Mouse (Mus musculus) small intestine, adult 2 months (tissue): ENCODE results near the gene Fam227a. TPM values are rescaled to one million over a fixed set of nuclear protein-coding genes. Genes with fewer than 3 reads are reported as not detected.

Experiments
- H3K27ac ChIP-seq: fragments of 200-500 bp; 2 replicates; pipeline ENCODE4 v1.5.1; 2012; ENCODE audit warnings: low read depth, low read length, control low read depth, inconsistent platforms; ENCODE audit not compliant: insufficient read depth
- H3K27me3 ChIP-seq: fragments of 200-500 bp; 2 replicates; pipeline ENCODE4 v1.6.1; 2012; ENCODE audit warnings: mild to moderate bottlenecking, moderate library complexity, low read length, inconsistent platforms; ENCODE audit not compliant: control insufficient read depth, insufficient read depth
- H3K36me3 ChIP-seq: fragments of 200-500 bp; 2 replicates; pipeline ENCODE4 v1.6.1; 2012; ENCODE audit warnings: mild to moderate bottlenecking, low read length, control low read depth, inconsistent platforms; ENCODE audit not compliant: control insufficient read depth, insufficient read depth
- H3K4me1 ChIP-seq: fragments of 200-500 bp; 2 replicates; pipeline ENCODE4 v1.6.1; 2012; ENCODE audit warnings: low read length, inconsistent platforms, mixed read lengths; ENCODE audit not compliant: control insufficient read depth, insufficient read depth, insufficient read length
- H3K4me3 ChIP-seq: fragments of 200-500 bp; 2 replicates; pipeline ENCODE4 v1.5.1; 2012; ENCODE audit warnings: low read depth, mild to moderate bottlenecking, control low read depth, inconsistent platforms, low read length, moderate library complexity
- CTCF ChIP-seq: fragments of 200-500 bp; IDR thresholded peaks from 2 replicates; pipeline ENCODE4 v1.5.1; 2012; ENCODE audit warnings: low read depth, mild to moderate bottlenecking, control low read depth, inconsistent platforms, low read length, moderate library complexity, mixed read lengths; ENCODE audit not compliant: insufficient replicate concordance, insufficient read length; ENCODE audit errors: extremely low read depth
- POLR2A ChIP-seq: fragments of 200-500 bp; IDR thresholded peaks from 2 replicates; pipeline ENCODE4 v1.6.1; 2012; ENCODE audit warnings: low read depth, mild to moderate bottlenecking, control low read depth, inconsistent platforms, low read length, moderate library complexity
- WGBS: fragments of 180-500 bp; shearing (Covaris S2); methylation state at CpG from one replicate; pipeline ENCODE4 v1.1.7; 2018; 5-methylcytosine and 5-hydroxymethylcytosine counted together
- polyA plus RNA-seq: library from polyadenylated mRNA; depleted of rRNA; stranded (reverse); fragments of >200 nt; gene quantifications from 2 replicates; pipeline ENCODE4 v1.2.3, GENCODE M21; 2012

Gene Fam227a
- polyA plus RNA-seq, 1 experiment: 0.25 TPM

DNA sequence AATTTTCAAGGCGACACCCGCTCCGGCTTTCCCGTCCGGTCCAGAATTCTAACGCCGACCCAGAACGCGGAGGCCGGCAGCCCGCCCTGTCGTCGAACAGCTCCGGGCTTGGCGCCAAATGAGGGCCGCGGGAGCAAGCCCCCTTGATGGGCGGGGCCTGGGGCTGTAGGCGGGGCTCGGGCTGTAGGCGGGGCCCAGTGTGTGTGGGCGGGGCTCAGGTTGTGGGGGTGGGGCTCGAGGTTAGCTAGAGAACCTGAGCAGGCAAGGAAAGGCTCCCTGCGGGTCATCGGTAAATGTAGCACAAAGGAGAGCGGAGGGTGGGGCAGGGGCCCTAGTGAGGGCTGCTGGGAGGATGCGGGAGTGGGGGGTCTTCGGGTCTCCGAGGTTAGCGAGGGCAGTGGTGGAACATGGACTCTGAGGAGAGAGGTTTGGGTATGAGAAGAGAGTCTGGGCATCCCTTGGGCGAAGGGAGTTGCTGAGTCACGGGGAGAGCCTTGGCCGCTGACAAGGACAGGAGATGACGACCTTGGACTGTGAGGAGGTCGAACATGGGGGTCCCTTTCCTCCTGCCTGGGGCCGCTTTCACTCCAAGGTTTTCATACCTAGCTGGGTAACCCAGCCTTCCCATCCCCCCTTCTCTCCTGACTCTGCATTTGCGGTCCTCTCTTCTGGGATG, 53.6 kb downstream of the Fam227a start, which contains the start of gene Dmc1:
TSS of gene Dmc1 (minus strand) at position 120 of the 676 bp plus-strand sequence.
- WGBS: 16% methylated on average over 37 of the region's 37 CpGs
- peaks cover 14% of the 10 kb centered on the region for H3K27me3 ChIP-seq
- TF ChIP-seq CTCF (no peak), POLR2A (no peak)
- no peak within 1 kb of the TSS for H3K27ac ChIP-seq
- no peaks in the 10 kb centered on the region for H3K36me3 ChIP-seq
- no peaks in the 10 kb centered on the region for H3K4me1 ChIP-seq
- H3K4me3 ChIP-seq: peak within 1 kb of the TSS; percentile 41

DNA sequence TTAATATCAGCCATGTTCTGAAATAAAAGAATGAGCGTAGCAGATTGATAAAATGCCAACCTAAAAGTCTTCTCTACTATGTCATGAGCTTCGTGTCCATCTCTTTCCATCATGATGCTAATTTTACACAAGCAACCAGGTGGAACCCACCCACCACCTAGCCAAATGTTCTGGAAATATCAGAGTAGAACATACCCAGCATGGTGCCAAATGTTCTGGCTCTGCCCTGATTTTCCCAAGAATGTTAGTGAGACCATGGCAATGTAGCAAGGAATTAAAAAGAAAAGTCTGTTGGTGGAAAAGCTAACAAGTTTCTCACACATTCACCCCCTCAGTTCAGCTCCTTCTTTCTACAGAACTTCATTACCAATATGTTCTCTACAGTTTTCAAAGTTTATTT, 58.6 kb downstream of the Fam227a start:
- TF ChIP-seq CTCF: no peak
- TF ChIP-seq POLR2A: no peak
- Histone ChIP-seq H3K4me3 (no peak overlapping the region), H3K4me1 (no peaks in the 10 kb centered on the region), H3K27ac (no peak overlapping the region), H3K36me3 (no peaks in the 10 kb centered on the region), H3K27me3 (peaks cover 9% of the 10 kb centered on the region)
- WGBS: 74% methylated on average over 2 of the region's 2 CpGs

GRCm38 (mm10) chr15:79598715-79599114, 60.0 kb downstream of the Fam227a start:
- Histone ChIP-seq H3K4me3 (no peak overlapping the region), H3K4me1 (no peaks in the 10 kb centered on the region), H3K27me3 (no peaks in the 10 kb centered on the region), H3K36me3 (no peaks in the 10 kb centered on the region), H3K27ac (no peak overlapping the region)
- no peak for TF ChIP-seq CTCF
- TF ChIP-seq POLR2A: no peak
- WGBS: 85% methylated on average over 1 of the region's 1 CpGs

DNA sequence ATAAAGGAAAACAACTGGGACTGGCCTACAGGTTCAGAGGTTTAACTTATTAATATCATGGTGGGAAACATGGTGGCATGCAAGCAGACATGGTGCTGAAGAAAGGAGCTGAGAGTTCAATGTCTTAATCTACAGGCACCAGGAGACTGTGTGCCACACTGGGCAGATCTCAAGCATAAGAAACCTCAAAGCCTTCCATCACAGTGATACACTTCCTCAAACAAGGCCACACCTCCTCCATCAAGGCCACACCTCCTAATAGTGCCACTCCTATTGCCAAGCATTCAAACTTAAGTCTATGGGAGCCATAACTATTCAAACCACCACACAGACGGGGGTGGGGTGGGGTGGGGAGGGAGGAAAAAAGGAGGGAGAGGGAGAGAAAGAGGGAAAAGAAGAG, 77.2 kb downstream of the Fam227a start:
- H3K4me1 ChIP-seq: no peaks in the 10 kb centered on the region
- WGBS: 38% methylated on average over 1 of the region's 1 CpGs
- TF ChIP-seq CTCF (no peak), POLR2A (no peak)
- H3K36me3 ChIP-seq: no peaks in the 10 kb centered on the region
- no peak overlapping the region for H3K27ac ChIP-seq
- no peak overlapping the region for H3K4me3 ChIP-seq
- H3K27me3 ChIP-seq: no peaks in the 10 kb centered on the region

- no peaks in the 10 kb centered on the region for H3K4me1 ChIP-seq
- no peak overlapping the region for H3K27ac ChIP-seq
- no peak for TF ChIP-seq CTCF
- no peak for TF ChIP-seq POLR2A
- H3K36me3 ChIP-seq: no peaks in the 10 kb centered on the region
- no peak overlapping the region for H3K4me3 ChIP-seq
- no peaks in the 10 kb centered on the region for H3K27me3 ChIP-seq
- 57% methylated on average over 6 of the region's 6 CpGs for WGBS
Measured at GRCm38 (mm10) chr15:79577671-79578426, 80.9 kb downstream of the Fam227a start.

DNA sequence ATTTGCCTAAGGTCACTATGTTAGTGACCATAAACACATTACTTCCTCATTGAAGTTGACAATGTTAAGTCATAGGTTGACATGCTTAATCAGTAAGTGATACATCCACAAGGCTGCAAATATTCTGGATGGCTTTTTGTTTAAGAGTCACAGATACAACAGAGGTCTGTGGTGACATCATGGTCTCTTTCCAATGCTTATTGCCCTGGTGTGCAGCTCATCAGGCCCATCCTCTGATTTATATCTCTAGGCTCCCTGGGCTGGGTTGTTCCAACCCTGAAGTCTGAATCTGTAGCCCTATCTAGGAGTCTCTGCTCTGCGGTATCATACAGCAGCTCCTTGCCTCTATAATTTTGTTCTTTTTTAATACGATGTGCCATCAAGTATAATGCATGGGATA, 81.8 kb downstream of the Fam227a start:
- H3K4me3 ChIP-seq: no peak overlapping the region
- H3K36me3 ChIP-seq: no peaks in the 10 kb centered on the region
- H3K4me1 ChIP-seq: no peaks in the 10 kb centered on the region
- no peak for TF ChIP-seq CTCF
- no peak for TF ChIP-seq POLR2A
- no peak overlapping the region for H3K27ac ChIP-seq
- H3K27me3 ChIP-seq: no peaks in the 10 kb centered on the region
- 88% methylated on average over 2 of the region's 2 CpGs for WGBS

DNA sequence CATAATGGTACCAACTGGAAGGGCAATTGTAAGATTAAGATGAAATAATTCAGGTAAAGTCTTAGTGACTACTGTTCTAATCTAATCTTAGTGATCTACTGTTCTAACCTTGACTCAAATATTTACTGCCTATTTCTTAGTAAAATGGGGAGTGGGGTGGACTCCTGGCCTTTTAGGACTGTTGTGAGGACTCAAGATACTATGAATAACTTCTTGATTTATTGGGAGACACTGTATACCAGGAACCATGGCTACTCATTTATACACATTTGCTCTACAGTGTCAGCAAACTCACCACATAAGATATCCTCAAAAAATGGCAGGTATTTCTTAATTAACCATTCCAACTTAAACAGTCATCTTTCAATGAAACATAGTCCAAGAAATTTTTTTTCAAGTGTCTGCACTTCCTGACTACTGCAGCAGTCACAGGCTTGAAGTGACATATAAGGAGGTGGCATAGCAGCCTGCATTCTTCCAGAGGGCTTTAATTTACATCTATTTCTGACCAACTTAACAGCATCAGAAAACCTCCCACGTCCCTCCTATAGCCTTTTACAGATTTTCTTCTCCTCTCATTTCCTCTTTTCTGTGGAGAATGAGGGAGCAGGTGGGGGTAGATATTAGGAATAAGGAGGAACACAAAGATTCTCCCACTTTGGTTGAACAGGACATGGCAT, 83.1 kb downstream of the Fam227a start:
- Histone ChIP-seq H3K4me1 (no peaks in the 10 kb centered on the region), H3K36me3 (no peaks in the 10 kb centered on the region), H3K4me3 (no peak overlapping the region), H3K27me3 (no peaks in the 10 kb centered on the region), H3K27ac (no peak overlapping the region)
- WGBS: 54% methylated on average over 1 of the region's 1 CpGs
- TF ChIP-seq CTCF (no peak), POLR2A (no peak)
